Mouse (Mus musculus): ENCODE measurements at regions not wholly inside any gene's neighbourhood (a gene's known extent, or its start where the extent isn't known, plus 50 kb on each side); places are given as distances from the start of the nearest gene placed in this dataset.

- TF ChIP-seq POLR2A (IDR thresholded peaks at IDR 0.05; ENCODE audit: insufficient read depth, low read depth, low read length): no peak
- no peak for TF ChIP-seq CTCF (IDR thresholded peaks at IDR 0.05; ENCODE audit: insufficient read depth, low read depth, low read length)
These were observed 544.6 kb downstream of the Kcnj2 start for GRCm38 (mm10) chr11:111610522-111611015.
